Mouse (Mus musculus) left cerebral cortex, postnatal 25 days (tissue): ENCODE measurements at regions not wholly inside any gene's neighbourhood (a gene's known extent, or its start where the extent isn't known, plus 50 kb on each side); places are given as distances from the start of the nearest gene placed in this dataset.

ENCODE experiments used
- DNase-seq, 2 experiments: peaks; one replicate each; pipeline ENCODE4 v3.0.0; 2022; ENCODE audit warnings: low spot score in 2 of 2, mixed read lengths in 1 of 2
- intact Hi-C: fragments of 180-260 bp; cut with DNase I; formaldehyde crosslinking; loops from one replicate; pipeline ENCODE4 v1.15.1; 2025

DNA sequence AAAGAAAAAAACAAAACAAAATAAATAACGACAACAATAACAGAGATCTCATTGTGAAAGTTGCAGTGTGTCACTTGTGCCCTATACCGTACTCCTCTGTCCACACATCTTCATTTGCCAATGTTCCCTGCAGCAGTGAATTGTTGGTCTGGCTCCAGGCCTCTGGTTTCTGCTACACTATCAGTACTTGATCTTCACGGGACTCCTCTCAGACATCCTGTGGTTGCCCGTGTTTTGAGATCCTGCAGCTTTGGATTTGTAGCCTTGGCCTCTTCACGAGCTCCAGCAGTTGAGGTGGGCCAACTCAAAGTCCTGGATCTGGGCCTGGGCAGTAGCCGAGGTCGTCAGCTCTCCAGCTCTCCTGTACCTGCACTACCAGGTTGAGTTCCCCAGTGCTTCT lies 72.4 kb upstream of the Thpo start:
- intact Hi-C loops = no loop called here
- DNase-seq = no peak

DNA sequence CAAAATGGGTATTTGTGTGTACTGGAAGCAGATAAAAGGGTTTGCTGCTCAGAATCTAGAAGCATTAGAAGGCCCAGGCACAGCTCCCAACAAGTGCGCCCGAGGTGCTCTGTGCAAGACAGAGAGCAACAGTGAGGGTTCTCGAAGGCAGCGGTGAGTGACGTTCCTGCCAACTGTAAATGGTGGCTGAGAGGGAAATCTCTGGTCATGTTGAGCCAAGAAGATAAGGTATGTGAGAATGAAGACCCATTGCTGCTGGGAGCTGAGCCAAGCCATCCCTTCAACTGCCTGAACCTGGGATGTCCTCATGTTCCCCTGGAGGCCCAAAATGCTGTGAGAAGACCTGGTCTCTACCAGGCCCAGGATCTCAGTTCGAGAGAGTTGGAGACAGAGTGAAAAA lies 71.5 kb upstream of the Thpo start:
- intact Hi-C loops = loop anchor here (2.0 kb wide), 1 partner anchor 91 kb away; no protein-coding TSS in a partner anchor
- DNase-seq = no peak

DNA sequence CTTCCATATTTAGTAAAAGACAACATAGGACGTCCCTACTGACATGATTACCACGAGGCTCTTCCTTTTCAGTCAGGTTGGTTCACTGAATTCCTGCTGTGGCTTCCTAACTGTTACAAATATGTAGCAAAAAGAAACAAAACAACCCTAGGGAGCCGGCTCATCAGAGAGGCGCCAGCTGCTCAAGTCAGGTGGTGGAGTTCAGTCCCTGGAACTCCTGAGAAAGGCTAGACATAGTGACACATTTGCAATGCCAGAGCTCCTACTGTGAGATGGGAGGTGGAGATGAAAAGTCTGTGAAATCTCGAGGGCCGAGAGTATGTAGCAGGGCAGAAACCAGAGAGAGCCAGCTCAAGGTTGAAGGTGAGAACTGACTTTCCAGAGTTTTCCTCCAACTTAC lies 70.8 kb upstream of the Thpo start:
- no peak for DNase-seq
- intact Hi-C loops = loop anchor here (2.0 kb wide), 1 partner anchor 92 kb away; no protein-coding TSS in a partner anchor

DNA sequence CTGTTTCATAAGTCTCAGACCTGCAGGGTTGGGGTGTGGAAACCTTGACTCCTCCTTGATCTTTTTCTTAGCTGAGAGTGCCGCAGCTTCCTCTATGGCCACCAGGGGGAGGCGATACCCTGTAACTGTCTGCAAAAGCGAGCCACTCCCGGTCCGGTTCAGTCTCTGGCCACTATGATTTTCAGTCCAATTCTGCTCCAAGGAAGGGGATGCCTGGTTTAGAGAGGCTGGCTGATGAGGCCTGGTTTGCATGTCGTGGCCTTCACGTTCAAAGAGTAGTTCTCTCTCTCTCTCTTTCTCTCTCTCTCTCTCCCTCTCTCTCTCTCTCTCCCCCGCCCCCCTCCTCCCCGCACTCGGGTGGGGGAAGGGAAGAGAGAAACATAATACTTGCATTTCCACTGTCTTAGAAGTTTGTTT lies 70.3 kb upstream of the Thpo start:
- intact Hi-C loops = loop anchor here (2.0 kb wide), 1 partner anchor 92 kb away; no protein-coding TSS in a partner anchor
- peak; percentile 71 to 82 for DNase-seq

DNA sequence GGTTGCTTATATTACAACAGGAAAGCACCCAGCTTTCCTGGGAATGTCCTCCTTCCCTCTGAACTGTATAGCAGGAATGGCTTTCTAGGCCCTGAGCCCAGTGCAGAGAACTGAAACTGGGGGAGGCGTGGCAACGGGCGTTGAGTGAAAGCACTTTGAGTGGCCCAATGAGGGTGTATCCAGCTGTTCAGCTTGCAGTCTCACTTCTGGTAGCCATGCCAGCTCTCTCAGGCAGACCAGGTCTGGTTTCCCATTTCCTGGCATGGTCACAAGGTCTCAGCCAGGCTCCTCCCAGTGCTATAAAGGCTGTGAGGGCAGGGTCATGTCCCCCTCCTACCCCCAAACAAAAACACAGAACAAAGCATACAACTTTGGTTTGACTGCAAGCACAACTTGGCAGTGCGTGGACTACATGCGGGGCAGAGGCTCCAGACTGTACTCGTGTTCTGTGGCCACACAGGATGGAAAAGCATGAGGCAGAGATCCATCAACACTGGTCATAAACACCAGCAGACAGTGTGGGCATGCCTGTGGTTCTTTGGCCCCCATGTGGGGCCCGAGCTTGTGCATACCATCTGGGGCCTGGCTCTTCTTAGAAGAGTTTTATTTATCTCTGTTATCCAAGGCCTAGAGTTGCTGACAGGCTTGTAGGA lies 69.1 kb upstream of the Thpo start:
- peak in 1 of 2 experiments; percentile 33 for DNase-seq
- intact Hi-C loops = no loop called here

DNA sequence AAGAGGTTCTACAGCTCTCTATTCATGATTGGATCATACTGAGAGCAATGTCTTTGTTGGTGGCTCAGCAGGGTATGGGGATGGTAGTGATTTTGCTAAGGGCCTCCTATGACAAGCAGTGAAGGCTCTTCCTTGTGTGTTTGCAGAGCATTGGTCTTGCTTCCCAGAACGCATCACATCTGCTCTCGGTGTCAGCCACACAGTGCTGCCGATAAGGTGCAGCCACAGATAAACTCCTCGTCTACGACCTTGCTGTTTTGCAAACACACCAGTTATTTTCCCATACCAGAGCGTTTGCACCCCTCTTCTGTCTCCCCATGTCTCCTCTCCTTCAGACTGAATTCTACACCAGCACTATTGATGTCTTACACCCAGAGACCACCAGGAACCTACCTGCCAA lies 68.4 kb upstream of the Thpo start:
- intact Hi-C loops = no loop called here
- no peak for DNase-seq

DNA sequence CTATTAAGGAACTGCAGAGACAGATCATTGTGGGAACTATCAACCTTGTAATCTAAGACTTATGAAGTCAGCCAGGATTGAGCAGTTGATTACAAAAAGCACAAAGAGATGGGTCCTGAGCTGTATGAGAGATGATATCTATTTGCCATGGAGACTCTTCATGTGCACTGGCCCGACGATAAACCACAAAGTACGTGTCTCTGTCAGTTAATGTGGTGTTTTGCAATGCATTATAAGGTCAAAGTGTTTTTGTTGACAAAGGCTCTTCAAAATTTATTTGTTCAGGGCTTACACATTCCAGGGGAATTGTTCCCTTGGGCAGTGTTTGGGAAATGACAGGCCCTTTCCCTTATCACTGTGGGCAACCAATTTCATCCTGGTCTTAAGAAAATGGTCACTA lies 65.7 kb upstream of the Thpo start:
- intact Hi-C loops = no loop called here
- DNase-seq = no peak

DNA sequence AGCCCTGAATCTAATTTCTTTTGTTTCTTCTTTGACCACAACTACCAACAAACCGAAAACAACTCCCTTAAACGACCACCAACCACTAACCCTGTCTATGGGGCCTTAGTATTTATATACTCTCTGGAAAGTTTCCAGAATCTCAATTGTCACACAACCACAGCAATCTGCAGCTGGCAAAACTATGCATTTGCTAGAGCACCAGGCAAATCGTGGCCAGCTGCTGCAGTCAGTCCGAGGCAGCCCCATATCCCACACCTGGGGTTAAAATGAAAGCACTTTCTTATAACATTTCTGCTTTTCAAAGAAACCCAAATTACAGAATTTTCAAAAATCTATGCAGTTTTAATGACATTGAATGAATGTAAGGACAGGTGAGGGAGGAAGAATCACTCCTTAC lies 63.8 kb upstream of the Thpo start:
- DNase-seq = no peak
- intact Hi-C loops = no loop called here

DNA sequence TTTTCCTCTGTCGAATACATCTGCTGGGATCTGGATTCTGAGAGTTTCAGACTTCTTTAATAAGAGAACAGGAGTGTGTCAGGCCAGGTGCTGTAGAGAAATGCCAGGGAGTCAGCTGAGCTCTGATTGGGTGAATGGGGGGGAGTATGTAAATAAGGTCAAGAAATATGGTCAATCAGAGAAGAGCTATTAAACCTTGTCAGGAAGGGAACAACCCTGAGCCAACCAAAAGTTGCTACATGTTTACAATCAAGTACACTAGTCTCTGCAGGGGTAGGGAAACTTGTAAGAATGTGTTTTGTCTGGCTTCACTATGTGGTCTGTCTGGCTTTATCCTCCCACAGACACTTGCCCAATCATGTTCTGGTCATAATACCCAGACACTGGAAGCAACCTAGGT lies 60.4 kb upstream of the Thpo start:
- no peak for DNase-seq
- intact Hi-C loops = no loop called here
